Mouse (Mus musculus) lung, postnatal 0 days (tissue): ENCODE measurements around the gene Cnot10. TPM values are rescaled to one million over a fixed set of nuclear protein-coding genes. Genes with fewer than 3 reads are reported as not detected.

Experiments used
- ATAC-seq: fragments of 200-750 bp; cut with Nextera tagmentation; 2 replicates; pipeline ENCODE4 v1.8.0; 2017; ENCODE audit warnings: moderate library complexity
- DNase-seq: peaks from one replicate; pipeline ENCODE4 v3.0.0-alpha.2; 2016; ENCODE audit warnings: low spot score
- H3K27ac ChIP-seq: fragments of 300-500 bp; sonication (generic); 2 replicates; pipeline ENCODE4 v1.5.1; 2014; ENCODE audit warnings: antibody characterized with exemption, mild to moderate bottlenecking, low read length, mixed read lengths
- H3K27me3 ChIP-seq: fragments of 300-500 bp; sonication (generic); replicated peaks from 2 replicates; pipeline ENCODE4 v1.6.1; 2014; ENCODE audit warnings: low read length, mixed read lengths; ENCODE audit not compliant: insufficient read depth
- H3K36me3 ChIP-seq: fragments of 300-500 bp; sonication (generic); 2 replicates; pipeline ENCODE4 v1.6.1; 2014; ENCODE audit warnings: low read length, mixed read lengths; ENCODE audit not compliant: insufficient read depth
- H3K4me1 ChIP-seq: fragments of 300-500 bp; sonication (generic); 2 replicates; pipeline ENCODE4 v1.6.1; 2014; ENCODE audit warnings: antibody characterized with exemption, low read depth, low read length, mixed read lengths; ENCODE audit not compliant: insufficient read depth
- H3K4me2 ChIP-seq: fragments of 300-500 bp; sonication (generic); replicated peaks from 2 replicates; pipeline ENCODE4 v1.6.1; 2014; ENCODE audit warnings: low read depth, mild to moderate bottlenecking, low read length, moderate library complexity, mixed read lengths
- H3K4me3 ChIP-seq: fragments of 300-500 bp; sonication (generic); 2 replicates; pipeline ENCODE4 v1.5.1; 2014; ENCODE audit warnings: low read depth, low read length
- H3K9ac ChIP-seq: fragments of 300-500 bp; sonication (generic); replicated peaks from 2 replicates; pipeline ENCODE4 v1.6.1; 2014; ENCODE audit warnings: low read depth, mild to moderate bottlenecking
- H3K9me3 ChIP-seq: fragments of 300-500 bp; sonication (generic); 2 replicates; pipeline ENCODE4 v1.6.1; 2016; ENCODE audit warnings: low read length, mixed read lengths
- CTCF ChIP-seq: IDR thresholded peaks from 2 replicates; pipeline ENCODE4 v1.5.1; 2016; ENCODE audit warnings: antibody characterized with exemption, mild to moderate bottlenecking
- EP300 ChIP-seq: IDR thresholded peaks from 2 replicates; pipeline ENCODE4 v1.6.1; 2016; ENCODE audit warnings: antibody characterized with exemption, mild to moderate bottlenecking, control low read depth
- WGBS: fragments of 180-500 bp; shearing (Covaris S2); extraction: QIAGEN DNeasy Blood & Tissue Kit; methylation state at CpG from one replicate; pipeline ENCODE4 v1.1.7; 2014; 5-methylcytosine and 5-hydroxymethylcytosine counted together
- polyA plus RNA-seq: library from polyadenylated mRNA; unstranded; fragments of >200 nt; fragmentation: Nextera tagmentation; extraction: Ambion mirVana; gene quantifications from 2 replicates; pipeline ENCODE4 v1.2.1, GENCODE M21; 2015

Cnot10 gene
- polyA plus RNA-seq, 1 experiment from 2014 or later, result 30.8 TPM

GRCm38 (mm10) chr9:114624178-114624577, 15.8 kb downstream of the Cnot10 start:
- H3K9me3 ChIP-seq, result no peaks in the 10 kb centered on the region
- no peak overlapping the region for H3K4me2 ChIP-seq
- no peaks in the 10 kb centered on the region for H3K4me1 ChIP-seq
- DNase-seq, result no peak
- H3K36me3 ChIP-seq, result peaks cover 29% of the 10 kb centered on the region
- ATAC-seq, result no peak
- H3K9ac ChIP-seq, result no peak overlapping the region
- H3K4me3 ChIP-seq, result no peak overlapping the region
- no peak overlapping the region for H3K27ac ChIP-seq
- H3K27me3 ChIP-seq, result no peaks in the 10 kb centered on the region
- 92% methylated on average over 6 of the region's 6 CpGs for WGBS
- TF ChIP-seq CTCF (no peak), EP300 (no peak)

DNA sequence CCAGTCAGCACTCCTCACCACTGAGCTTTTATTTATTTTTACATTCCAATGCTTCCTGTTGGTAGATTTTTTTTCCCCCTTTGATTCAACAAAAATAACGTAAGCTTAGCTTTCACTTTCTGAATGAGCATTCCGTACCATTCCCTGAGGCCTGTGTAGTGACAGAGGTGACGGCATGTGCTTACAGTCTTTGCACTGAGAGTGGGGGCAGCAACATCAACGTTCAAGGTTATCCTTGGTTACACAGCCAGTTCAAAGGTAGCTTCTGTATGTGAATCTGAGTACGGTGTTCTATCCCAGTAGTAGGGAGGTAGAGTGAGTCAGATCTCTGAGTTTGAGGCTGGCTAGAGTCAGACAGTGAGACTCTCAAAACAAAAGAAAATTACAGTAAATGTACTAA, 18.8 kb downstream of the Cnot10 start:
- Histone ChIP-seq H3K9me3 (no peaks in the 10 kb centered on the region), H3K9ac (no peak overlapping the region), H3K4me3 (no peak overlapping the region), H3K4me1 (no peaks in the 10 kb centered on the region), H3K36me3 (peaks cover 15% of the 10 kb centered on the region), H3K27me3 (no peaks in the 10 kb centered on the region), H3K27ac (no peak overlapping the region), H3K4me2 (no peak overlapping the region)
- no peak for TF ChIP-seq EP300
- no peak for TF ChIP-seq CTCF
- 82% methylated on average over 5 of the region's 5 CpGs for WGBS
- no peak for DNase-seq
- no peak for ATAC-seq

- H3K9me3 ChIP-seq, result no peaks in the 10 kb centered on the region
- peaks cover 7% of the 10 kb centered on the region; the same call in 1 of the 2 replicates for H3K36me3 ChIP-seq
- DNase-seq (peak; percentile 29), ATAC-seq (no peak)
- no peak overlapping the region for H3K4me3 ChIP-seq
- peak; percentile 39 for TF ChIP-seq CTCF
- no peak for TF ChIP-seq EP300
- WGBS, result 80% methylated on average over 9 of the region's 9 CpGs
- H3K27ac ChIP-seq, result no peak overlapping the region
- H3K27me3 ChIP-seq, result no peaks in the 10 kb centered on the region
- no peak overlapping the region for H3K9ac ChIP-seq
- H3K4me2 ChIP-seq, result no peak overlapping the region
- H3K4me1 ChIP-seq, result no peaks in the 10 kb centered on the region
Observed at GRCm38 (mm10) chr9:114614176-114614953, 25.6 kb downstream of the Cnot10 start.

DNA sequence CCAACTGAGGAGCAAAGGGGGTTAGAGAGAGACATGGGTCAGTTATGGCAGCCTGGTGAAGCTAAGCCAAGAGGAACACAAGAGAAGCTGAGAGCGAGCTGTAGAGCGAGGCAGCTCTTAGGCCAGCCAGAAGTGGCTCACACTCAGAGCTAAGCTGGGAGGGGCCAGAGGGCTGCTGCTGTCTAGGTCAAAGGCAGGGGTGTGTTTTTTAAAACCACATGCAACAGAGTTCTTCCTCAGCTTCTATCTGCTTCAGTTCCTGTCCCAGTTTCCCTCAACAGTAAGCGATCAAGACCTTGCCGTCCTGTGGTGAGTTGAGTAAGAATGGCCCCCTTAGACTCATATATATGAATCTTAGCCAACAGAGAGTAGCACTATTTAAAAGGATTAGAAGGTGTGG, 27.0 kb downstream of the Cnot10 start:
- H3K4me2 ChIP-seq, result no peak overlapping the region
- no peak for ATAC-seq
- H3K4me1 ChIP-seq, result no peaks in the 10 kb centered on the region
- no peaks in the 10 kb centered on the region for H3K27me3 ChIP-seq
- no peak overlapping the region for H3K9ac ChIP-seq
- peaks cover 16% of the 10 kb centered on the region; the same call in 1 of the 2 replicates for H3K36me3 ChIP-seq
- TF ChIP-seq EP300, result no peak
- no peak for TF ChIP-seq CTCF
- no peak overlapping the region for H3K4me3 ChIP-seq
- WGBS, result 89% methylated on average over 4 of the region's 4 CpGs
- no peaks in the 10 kb centered on the region for H3K9me3 ChIP-seq
- no peak for DNase-seq
- no peak overlapping the region for H3K27ac ChIP-seq

DNA sequence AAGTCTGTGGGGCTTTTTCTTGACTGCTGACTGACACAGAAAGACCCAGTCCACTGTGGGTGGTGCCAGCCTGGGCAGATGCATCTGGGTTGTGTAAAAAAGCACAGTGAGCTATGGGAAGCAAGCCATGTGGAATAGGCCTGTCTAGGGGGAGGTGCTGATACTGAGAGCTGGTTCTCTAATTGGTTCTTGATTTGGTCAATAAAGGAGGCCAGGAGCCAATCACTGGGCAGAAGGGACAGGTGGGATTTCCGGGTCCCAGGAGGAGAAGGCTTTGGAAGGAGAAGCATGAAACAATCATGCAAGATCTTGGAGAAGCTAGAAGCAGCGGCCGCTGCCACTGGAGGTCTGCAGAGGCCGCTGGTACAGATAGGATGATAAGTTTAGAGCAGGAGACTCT, 27.4 kb downstream of the Cnot10 start:
- no peak overlapping the region for H3K9ac ChIP-seq
- no peaks in the 10 kb centered on the region for H3K4me1 ChIP-seq
- H3K27me3 ChIP-seq, result no peaks in the 10 kb centered on the region
- H3K4me3 ChIP-seq, result no peak overlapping the region
- WGBS, result 84% methylated on average over 4 of the region's 4 CpGs
- TF ChIP-seq EP300, result no peak
- TF ChIP-seq CTCF, result no peak
- no peak overlapping the region for H3K4me2 ChIP-seq
- ATAC-seq (no peak), DNase-seq (no peak)
- no peak overlapping the region for H3K27ac ChIP-seq
- peaks cover 21% of the 10 kb centered on the region; the same call in 1 of the 2 replicates for H3K36me3 ChIP-seq
- H3K9me3 ChIP-seq, result no peaks in the 10 kb centered on the region

GRCm38 (mm10) chr9:114610266-114610665, 29.7 kb downstream of the Cnot10 start:
- H3K27me3 ChIP-seq, result no peaks in the 10 kb centered on the region
- H3K27ac ChIP-seq, result no peak overlapping the region
- no peaks in the 10 kb centered on the region for H3K9me3 ChIP-seq
- ATAC-seq, result no peak
- WGBS, result 94% methylated on average over 3 of the region's 3 CpGs
- DNase-seq, result no peak
- H3K4me2 ChIP-seq, result no peak overlapping the region
- H3K4me3 ChIP-seq, result no peak overlapping the region
- H3K36me3 ChIP-seq, result peaks cover 27% of the 10 kb centered on the region; the same call in 1 of the 2 replicates
- no peak overlapping the region for H3K9ac ChIP-seq
- no peaks in the 10 kb centered on the region for H3K4me1 ChIP-seq
- TF ChIP-seq EP300, result no peak
- TF ChIP-seq CTCF, result no peak
